Mouse (Mus musculus) left cerebral cortex, adult 2 months (tissue): Measurements from ENCODE around the gene Atp6v1e1. TPM values are rescaled to one million over a fixed set of nuclear protein-coding genes. Genes with fewer than 3 reads are reported as not detected.
"Not testable (repeated sequence)": the region's sequence is repeated elsewhere in the genome, so short reads cannot be mapped to it uniquely, and the experiment has no call there.

Source experiments
- DNase-seq, 2 experiments: peaks; one replicate each; pipeline ENCODE4 v3.0.0; 2021 to 2022; ENCODE audit warnings: low spot score in 2 of 2, mixed read lengths in 1 of 2; ENCODE audit errors: extremely low spot score in 1 of 2
- H3K27ac ChIP-seq: fragments of 200-600 bp; 2 replicates; pipeline ENCODE4 v1.8.1; 2022
- H3K4me3 ChIP-seq: fragments of 200-600 bp; 2 replicates; pipeline ENCODE4 v1.8.1; 2022
- CTCF ChIP-seq: fragments of 200-600 bp; IDR thresholded peaks from 2 replicates; pipeline ENCODE4 v1.8.1; 2022; ENCODE audit warnings: antibody characterized with exemption, mild to moderate bottlenecking, moderate library complexity
- intact Hi-C: fragments of 180-260 bp; cut with DNase I; formaldehyde crosslinking; loops from one replicate; pipeline ENCODE4 v1.15.1; 2025
- total RNA-seq, 2 experiments: library from RNA; stranded (reverse); gene quantifications; 2 replicates each; pipeline ENCODE4 v1.2.3; 2021

Gene Atp6v1e1
- total RNA-seq, 2 experiments from 2014 or later: 519 to 532 TPM

GRCm38 (mm10) chr6:120819294-120819693 lies 3.3 kb downstream of the Atp6v1e1 start:
- intact Hi-C loops: no loop called here
- no peak for TF ChIP-seq CTCF
- no peak for DNase-seq
- H3K27ac ChIP-seq: no peak overlapping the region
- no peak overlapping the region for H3K4me3 ChIP-seq

DNA sequence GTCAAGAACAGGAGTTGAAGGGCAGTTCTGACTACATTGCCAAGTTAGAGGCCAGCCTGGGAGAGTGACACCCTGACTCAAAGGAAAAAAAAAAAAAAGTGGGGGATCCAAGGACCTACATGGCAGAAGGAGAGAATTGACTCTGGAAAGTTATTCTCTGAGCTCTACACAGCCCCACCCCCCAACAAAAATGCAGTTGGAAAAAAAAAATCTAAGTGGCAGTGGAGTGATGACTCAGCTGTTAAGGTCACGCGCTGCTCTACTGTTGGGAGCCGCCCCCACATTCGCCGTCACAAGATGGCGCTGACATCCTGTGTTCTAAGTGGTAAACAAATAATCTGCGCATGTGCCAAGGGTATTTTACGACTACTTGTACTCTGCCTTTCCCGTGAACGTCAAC lies 10.6 kb downstream of the Atp6v1e1 start:
- intact Hi-C loops, DNase-seq, H3K27ac ChIP-seq, H3K4me3 ChIP-seq: not testable (repeated sequence)

- no peak overlapping the region for H3K4me3 ChIP-seq
- no peak for DNase-seq
- no peak overlapping the region for H3K27ac ChIP-seq
- TF ChIP-seq CTCF: no peak
- intact Hi-C loops: no loop called here
Observed at GRCm38 (mm10) chr6:120807738-120808081, 14.9 kb downstream of the Atp6v1e1 start.

- Histone ChIP-seq H3K27ac (no peak overlapping the region), H3K4me3 (no peak overlapping the region)
- intact Hi-C loops: no loop called here
- DNase-seq: no peak
- TF ChIP-seq CTCF: no peak
Observed at GRCm38 (mm10) chr6:120806999-120807737, 15.4 kb downstream of the Atp6v1e1 start.

GRCm38 (mm10) chr6:120799581-120800041 lies 23.0 kb downstream of the Atp6v1e1 start:
- no peak for TF ChIP-seq CTCF
- DNase-seq: no peak
- Histone ChIP-seq H3K4me3 (no peak overlapping the region), H3K27ac (peak overlapping the region; percentile 42; the same call in 1 of the 2 replicates)
- intact Hi-C loops: no loop called here

- DNase-seq: no peak
- H3K27ac ChIP-seq: peak overlapping the region; percentile 47
- intact Hi-C loops: no loop called here
- H3K4me3 ChIP-seq: no peak overlapping the region
- no peak for TF ChIP-seq CTCF
Observed at GRCm38 (mm10) chr6:120798905-120799304, 23.7 kb downstream of the Atp6v1e1 start.

DNA sequence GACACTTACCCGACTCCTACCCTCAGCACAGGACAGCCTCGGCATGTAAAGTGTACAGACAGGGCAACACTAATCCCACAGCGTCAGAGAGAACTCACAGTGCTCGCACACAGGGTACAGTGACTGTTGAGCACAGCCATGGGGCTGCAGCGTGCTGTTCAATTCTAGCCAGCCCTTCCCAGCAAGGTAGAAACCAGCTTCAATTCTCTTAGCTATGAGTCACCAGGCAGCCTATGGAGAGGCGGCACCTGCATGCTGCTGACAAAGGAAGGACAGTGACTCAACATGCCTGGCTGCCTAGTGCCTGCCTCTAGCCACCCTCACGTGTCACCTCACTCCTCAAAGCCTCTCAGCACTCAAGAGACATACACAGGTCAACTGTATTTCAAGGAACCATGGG lies 24.6 kb downstream of the Atp6v1e1 start:
- intact Hi-C loops: no loop called here
- peak overlapping the region; percentile 47 for H3K27ac ChIP-seq
- no peak for TF ChIP-seq CTCF
- DNase-seq: peak; percentile 42 to 52
- H3K4me3 ChIP-seq: no peak overlapping the region

GRCm38 (mm10) chr6:120796111-120796510 lies 26.5 kb downstream of the Atp6v1e1 start:
- peak overlapping the region; percentile 80 for H3K27ac ChIP-seq
- peak in 1 of 2 experiments; percentile 31 for DNase-seq
- TF ChIP-seq CTCF: no peak
- intact Hi-C loops: loop anchor here (1.0 kb wide), 1 partner anchor 62 kb away; no protein-coding TSS in a partner anchor
- no peak overlapping the region for H3K4me3 ChIP-seq

- Histone ChIP-seq H3K27ac (no peak overlapping the region; the same call in 1 of the 2 replicates), H3K4me3 (no peak overlapping the region)
Observed at GRCm38 (mm10) chr6:120795422-120796086, 27.0 kb downstream of the Atp6v1e1 start.

GRCm38 (mm10) chr6:120792947-120793346 lies 29.6 kb downstream of the Atp6v1e1 start:
- no peak overlapping the region; the same call in none of the 2 replicates for H3K27ac ChIP-seq

More at GRCm38 (mm10) chr6:120795422-120796086, 27.0 kb downstream of the Atp6v1e1 start:
- intact Hi-C loops: loop anchor here (1.0 kb wide), 1 partner anchor 63 kb away; no protein-coding TSS in a partner anchor
- no peak for DNase-seq
- TF ChIP-seq CTCF: no peak

DNA sequence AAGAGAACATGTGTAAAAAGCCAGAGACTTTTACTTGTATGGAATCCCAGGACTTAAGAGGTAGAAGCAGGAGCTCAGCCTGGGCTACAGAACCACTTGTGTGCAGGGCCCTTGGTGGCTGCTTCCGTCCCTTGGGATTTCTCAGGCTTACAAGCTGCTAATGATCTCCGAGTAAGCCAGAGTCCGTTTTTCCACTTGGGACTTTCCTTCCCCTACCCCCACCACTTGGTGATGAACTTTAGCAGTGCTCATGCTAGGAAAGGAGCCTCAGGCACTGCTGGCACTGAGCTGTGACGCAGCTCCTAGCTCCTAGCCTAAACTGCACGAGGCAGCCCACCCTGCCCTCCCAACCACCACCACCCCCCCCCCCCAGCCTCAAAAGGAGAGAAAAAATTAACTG lies 31.9 kb downstream of the Atp6v1e1 start:
- Histone ChIP-seq H3K4me3 (no peak overlapping the region), H3K27ac (no peak overlapping the region)
- DNase-seq: no peak
- intact Hi-C loops: no loop called here
- TF ChIP-seq CTCF: no peak

More at GRCm38 (mm10) chr6:120792947-120793346, 29.6 kb downstream of the Atp6v1e1 start:
- no peak for DNase-seq
- no peak overlapping the region for H3K4me3 ChIP-seq
- peak; percentile 29 for TF ChIP-seq CTCF
- intact Hi-C loops: no loop called here

- DNase-seq: no peak
- no peak for TF ChIP-seq CTCF
- Histone ChIP-seq H3K4me3 (no peak overlapping the region), H3K27ac (no peak overlapping the region)
- intact Hi-C loops: no loop called here
Observed at GRCm38 (mm10) chr6:120790153-120790552, 32.4 kb downstream of the Atp6v1e1 start.
